Mouse (Mus musculus) stomach, postnatal 0 days (tissue): ENCODE results near the gene Fam189a2. TPM values are rescaled to one million over a fixed set of nuclear protein-coding genes. Genes with fewer than 3 reads are reported as not detected.

Experiments
- ATAC-seq: fragments of 200-750 bp; cut with Nextera tagmentation; 2 replicates; pipeline ENCODE4 v1.8.0; 2017; ENCODE audit not compliant: low FRiP score, low TSS enrichment
- DNase-seq: peaks from one replicate; pipeline ENCODE4 v3.0.0-alpha.2; 2016; ENCODE audit warnings: low spot score
- H3K27ac ChIP-seq: fragments of 300-500 bp; sonication (generic); replicated peaks from 2 replicates; pipeline ENCODE4 v1.5.1; 2014; ENCODE audit warnings: mild to moderate bottlenecking, control low read depth
- H3K27me3 ChIP-seq: fragments of 300-500 bp; sonication (generic); 2 replicates; pipeline ENCODE4 v1.6.1; 2014; ENCODE audit warnings: low read length; ENCODE audit not compliant: control insufficient read depth, insufficient read depth
- H3K36me3 ChIP-seq: fragments of 300-500 bp; sonication (generic); 2 replicates; pipeline ENCODE4 v1.6.1; 2014; ENCODE audit warnings: low read length, mixed read lengths; ENCODE audit not compliant: control insufficient read depth, insufficient read depth
- H3K4me1 ChIP-seq: fragments of 300-500 bp; sonication (generic); replicated peaks from 2 replicates; pipeline ENCODE4 v1.6.1; 2014; ENCODE audit warnings: antibody characterized with exemption; ENCODE audit not compliant: control insufficient read depth, insufficient read depth
- H3K4me2 ChIP-seq: fragments of 300-500 bp; sonication (generic); replicated peaks from 2 replicates; pipeline ENCODE4 v1.6.1; 2014; ENCODE audit warnings: low read depth, mild to moderate bottlenecking, control low read depth, moderate library complexity
- H3K4me3 ChIP-seq: fragments of 300-500 bp; sonication (generic); 2 replicates; pipeline ENCODE4 v1.5.1; 2014; ENCODE audit warnings: low read depth, low read length, control low read depth
- H3K9ac ChIP-seq: fragments of 300-500 bp; sonication (generic); 2 replicates; pipeline ENCODE4 v1.6.1; 2014; ENCODE audit warnings: mild to moderate bottlenecking, low read length, control low read depth, mixed read lengths
- H3K9me3 ChIP-seq: fragments of 300-500 bp; sonication (generic); 2 replicates; pipeline ENCODE4 v1.6.1; 2016; ENCODE audit warnings: low read length; ENCODE audit not compliant: control insufficient read depth
- CTCF ChIP-seq: IDR thresholded peaks from 2 replicates; pipeline ENCODE4 v1.5.1; 2016; ENCODE audit warnings: antibody characterized with exemption, low read depth, mild to moderate bottlenecking, moderate library complexity
- EP300 ChIP-seq: optimal IDR thresholded peaks from 2 replicates; pipeline ENCODE3; 2016; ENCODE audit warnings: antibody characterized with exemption
- WGBS: fragments of 180-500 bp; shearing (Covaris S2); extraction: QIAGEN DNeasy Blood & Tissue Kit; methylation state at CpG from one replicate; pipeline ENCODE4 v1.1.7; 2014; 5-methylcytosine and 5-hydroxymethylcytosine counted together
- polyA plus RNA-seq: library from polyadenylated mRNA; unstranded; fragments of >200 nt; fragmentation: Nextera tagmentation; extraction: Ambion mirVana; gene quantifications from 2 replicates; pipeline ENCODE4 v1.2.1, GENCODE M21; 2015

The Fam189a2 gene
- polyA plus RNA-seq, 1 experiment from 2014 or later, result 0.75 TPM

- DNase-seq, result no peak
- Histone ChIP-seq H3K4me2 (no peak overlapping the region), H3K27ac (no peak overlapping the region), H3K9me3 (no peaks in the 10 kb centered on the region), H3K4me3 (no peak overlapping the region), H3K36me3 (no peaks in the 10 kb centered on the region), H3K27me3 (no peaks in the 10 kb centered on the region), H3K9ac (no peak overlapping the region), H3K4me1 (no peaks in the 10 kb centered on the region)
- TF ChIP-seq EP300, result no peak
- no peak for TF ChIP-seq CTCF
- no peak for ATAC-seq
- 59% methylated on average over 4 of the region's 4 CpGs for WGBS
Measured at GRCm38 (mm10) chr19:24063585-24063984, 32.8 kb upstream of the Fam189a2 start.

- ATAC-seq, result no peak
- Histone ChIP-seq H3K27ac (no peak overlapping the region), H3K36me3 (no peaks in the 10 kb centered on the region), H3K9ac (no peak overlapping the region), H3K4me2 (no peak overlapping the region), H3K4me3 (no peak overlapping the region), H3K27me3 (no peaks in the 10 kb centered on the region), H3K4me1 (no peaks in the 10 kb centered on the region), H3K9me3 (no peaks in the 10 kb centered on the region)
- WGBS, result 53% methylated on average over 8 of the region's 8 CpGs
- no peak for DNase-seq
- TF ChIP-seq EP300 (no peak), CTCF (no peak)
Measured at GRCm38 (mm10) chr19:24058851-24059250, 28.0 kb upstream of the Fam189a2 start.

- no peak overlapping the region for H3K27ac ChIP-seq
- TF ChIP-seq CTCF, result no peak
- no peak for TF ChIP-seq EP300
- H3K4me2 ChIP-seq, result no peak overlapping the region
- H3K9me3 ChIP-seq, result no peaks in the 10 kb centered on the region
- ATAC-seq, result no peak
- 68% methylated on average over 5 of the region's 5 CpGs for WGBS
- H3K27me3 ChIP-seq, result no peaks in the 10 kb centered on the region
- no peaks in the 10 kb centered on the region for H3K36me3 ChIP-seq
- no peak for DNase-seq
- no peak overlapping the region for H3K9ac ChIP-seq
- no peak overlapping the region for H3K4me3 ChIP-seq
- H3K4me1 ChIP-seq, result no peaks in the 10 kb centered on the region
Measured at GRCm38 (mm10) chr19:24058021-24058420, 27.2 kb upstream of the Fam189a2 start.

GRCm38 (mm10) chr19:24056880-24057279 is 26.1 kb upstream of the Fam189a2 start:
- TF ChIP-seq CTCF (peak; percentile 26), EP300 (no peak)
- DNase-seq (no peak), ATAC-seq (no peak)
- Histone ChIP-seq H3K4me3 (no peak overlapping the region), H3K9ac (no peak overlapping the region), H3K9me3 (no peaks in the 10 kb centered on the region), H3K36me3 (no peaks in the 10 kb centered on the region), H3K4me2 (no peak overlapping the region), H3K27ac (no peak overlapping the region), H3K27me3 (no peaks in the 10 kb centered on the region), H3K4me1 (no peaks in the 10 kb centered on the region)
- 96% methylated on average over 1 of the region's 1 CpGs for WGBS

DNA sequence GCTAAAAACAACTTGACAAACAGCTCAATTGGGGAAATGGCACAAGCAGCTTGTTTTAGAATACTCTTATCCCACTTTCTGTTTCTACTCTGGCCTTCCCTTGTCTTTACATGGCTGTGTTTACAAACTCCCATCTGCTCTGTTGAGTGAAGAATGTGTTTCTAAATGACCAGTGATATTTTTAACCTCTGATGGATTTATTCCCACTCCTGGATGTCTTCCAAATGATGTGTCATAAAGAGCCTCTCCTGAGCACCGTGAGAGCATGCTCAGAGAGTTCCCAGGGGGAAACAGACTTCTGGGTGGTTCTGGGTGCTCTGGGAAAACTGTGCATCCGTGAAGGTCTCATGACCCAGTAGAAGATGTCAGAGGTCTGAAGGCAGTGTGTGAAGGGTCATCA is 24.1 kb upstream of the Fam189a2 start:
- TF ChIP-seq CTCF, result no peak
- TF ChIP-seq EP300, result no peak
- WGBS, result 27% methylated on average over 2 of the region's 2 CpGs
- Histone ChIP-seq H3K9me3 (no peaks in the 10 kb centered on the region), H3K4me2 (no peak overlapping the region), H3K27me3 (no peaks in the 10 kb centered on the region), H3K9ac (no peak overlapping the region), H3K4me1 (no peaks in the 10 kb centered on the region), H3K36me3 (no peaks in the 10 kb centered on the region), H3K4me3 (no peak overlapping the region), H3K27ac (no peak overlapping the region)
- DNase-seq (no peak), ATAC-seq (peak; percentile 68; the same call in 1 of the 2 replicates)

DNA sequence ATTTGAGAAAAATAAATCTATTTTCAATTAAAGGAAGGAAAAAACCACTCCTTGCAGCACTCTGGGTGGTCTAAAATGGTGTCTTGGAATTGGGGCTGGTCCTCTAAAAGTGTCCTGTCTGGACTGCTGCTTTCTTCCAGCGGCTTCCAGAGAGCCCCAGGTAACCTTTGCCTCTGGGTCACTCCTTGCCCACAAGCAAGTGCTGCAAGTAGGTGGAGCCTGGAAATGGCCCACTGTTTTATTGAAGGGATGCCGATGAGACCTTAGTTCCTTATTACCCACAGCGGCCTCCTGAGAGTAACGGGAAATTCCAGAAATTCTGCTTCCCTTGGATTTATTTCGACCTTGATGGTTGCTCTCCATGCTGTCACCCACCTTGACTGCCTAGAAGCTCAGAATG is 23.4 kb upstream of the Fam189a2 start:
- Histone ChIP-seq H3K27me3 (no peaks in the 10 kb centered on the region), H3K27ac (peak overlapping the region; percentile 37; the same call in 1 of the 2 replicates), H3K4me3 (no peak overlapping the region), H3K4me1 (no peaks in the 10 kb centered on the region), H3K9ac (no peak overlapping the region), H3K9me3 (no peaks in the 10 kb centered on the region), H3K36me3 (no peaks in the 10 kb centered on the region), H3K4me2 (no peak overlapping the region)
- DNase-seq, result no peak
- TF ChIP-seq EP300, result no peak
- no peak for TF ChIP-seq CTCF
- WGBS, result 46% methylated on average over 5 of the region's 5 CpGs
- no peak for ATAC-seq
